Mouse (Mus musculus): ENCODE data around the gene Ccdc12.

DNA sequence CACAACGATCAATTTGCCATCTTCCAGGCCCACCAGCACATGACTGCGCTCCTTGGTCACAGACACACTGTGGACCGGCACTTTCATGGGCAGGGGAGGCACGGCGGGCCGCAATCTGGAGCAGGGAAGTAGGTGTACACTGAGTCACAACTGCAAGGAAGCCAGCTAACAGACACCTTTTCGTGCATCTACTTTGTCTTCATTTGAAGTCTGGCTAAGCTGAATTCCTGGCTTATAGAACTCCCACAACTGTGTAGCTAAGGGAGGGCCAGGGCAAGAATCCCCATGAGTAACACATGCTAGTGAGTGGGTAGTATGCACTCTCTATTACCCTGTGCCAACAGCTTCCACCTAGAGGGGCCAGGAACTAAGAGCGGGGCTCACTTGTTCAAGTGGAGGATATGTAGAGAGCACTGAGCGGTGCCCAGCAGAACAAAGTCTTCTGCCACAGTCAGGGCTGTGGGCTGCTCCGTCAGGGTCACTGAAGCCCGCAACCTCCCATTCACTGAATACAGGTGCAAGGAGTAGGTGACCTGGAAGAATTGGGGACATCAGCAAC, 30.9 kb upstream of the Ccdc12 start:
- TF ChIP-seq GATA1 (IDR thresholded peaks at IDR 0.05; ENCODE audit: borderline replicate concordance, low read length) (no peak), FLI1 (IDR thresholded peaks at IDR 0.05; ENCODE audit: low read length) (no peak)

All from megakaryocyte, embryonic 14.5 days (primary cell).